Mouse (Mus musculus) megakaryocyte-erythroid progenitor cell, adult 5-6 weeks (primary cell): Measurements from ENCODE around the gene Lpcat1. TPM values are rescaled to one million over a fixed set of nuclear protein-coding genes. Genes with fewer than 3 reads are reported as not detected.
A peak's percentile ranks its signal among the peaks of the same experiment; 100 is the strongest.

Source experiments
- ATAC-seq: replicated peaks from 2 replicates; pipeline ENCODE4 v1.8.0; 2016; ENCODE audit warnings: mild to moderate bottlenecking, inconsistent platforms; ENCODE audit not compliant: severe bottlenecking, poor library complexity, low FRiP score, low TSS enrichment
- total RNA-seq, 2 experiments: library from RNA; stranded (forward) in 1 of 2; stranded (reverse) in 1 of 2; fragments of 200-1000, 215-1000 nt in 1 of 2; fragments of >200 nt in 1 of 2; fragmentation: Nextera tagmentation in 1 of 2; gene quantifications; 2 replicates each; pipeline ENCODE4 v1.2.3; 2014 to 2017

The Lpcat1 gene
- total RNA-seq (2014; fragmentation: Nextera tagmentation): 46.7 and 50.6 TPM in 2 replicates
- total RNA-seq (2017): 19.3 and 32.4 TPM in 2 replicates

GRCm38 (mm10) chr13:73467034-73467420 is at the start of gene Lpcat1:
Gene Lpcat1, plus strand, starts transcription at chr13:73467197.
- ATAC-seq: peak; percentile 84

- peak; percentile 89 for ATAC-seq
These were observed 49.3 kb upstream of the Lpcat1 start for GRCm38 (mm10) chr13:73417478-73418220.

GRCm38 (mm10) chr13:73418297-73418696 is 48.7 kb upstream of the Lpcat1 start:
- ATAC-seq: no peak

DNA sequence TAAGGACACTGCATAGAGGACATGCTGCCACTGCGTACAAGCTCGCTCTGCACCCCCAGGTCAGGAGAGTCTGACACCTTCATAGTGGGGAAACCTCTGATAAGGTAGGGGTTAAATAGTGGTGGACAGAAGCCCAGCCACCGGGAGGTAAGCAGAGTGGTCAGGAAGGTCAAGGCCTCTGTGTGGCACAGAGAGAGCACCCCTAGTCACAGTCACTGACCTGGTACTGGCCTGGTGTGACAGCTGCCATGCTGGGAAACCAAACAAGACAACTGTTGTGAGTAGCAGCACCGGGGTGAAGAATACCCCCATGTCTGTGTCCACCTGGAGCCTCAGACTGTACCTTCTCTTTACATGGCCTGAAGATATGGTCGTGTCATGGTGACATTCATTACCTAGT is 47.8 kb upstream of the Lpcat1 start:
- ATAC-seq: no peak

GRCm38 (mm10) chr13:73423043-73423442 is 44.0 kb upstream of the Lpcat1 start:
- no peak for ATAC-seq

GRCm38 (mm10) chr13:73425035-73425434 is 42.0 kb upstream of the Lpcat1 start:
- ATAC-seq: no peak

DNA sequence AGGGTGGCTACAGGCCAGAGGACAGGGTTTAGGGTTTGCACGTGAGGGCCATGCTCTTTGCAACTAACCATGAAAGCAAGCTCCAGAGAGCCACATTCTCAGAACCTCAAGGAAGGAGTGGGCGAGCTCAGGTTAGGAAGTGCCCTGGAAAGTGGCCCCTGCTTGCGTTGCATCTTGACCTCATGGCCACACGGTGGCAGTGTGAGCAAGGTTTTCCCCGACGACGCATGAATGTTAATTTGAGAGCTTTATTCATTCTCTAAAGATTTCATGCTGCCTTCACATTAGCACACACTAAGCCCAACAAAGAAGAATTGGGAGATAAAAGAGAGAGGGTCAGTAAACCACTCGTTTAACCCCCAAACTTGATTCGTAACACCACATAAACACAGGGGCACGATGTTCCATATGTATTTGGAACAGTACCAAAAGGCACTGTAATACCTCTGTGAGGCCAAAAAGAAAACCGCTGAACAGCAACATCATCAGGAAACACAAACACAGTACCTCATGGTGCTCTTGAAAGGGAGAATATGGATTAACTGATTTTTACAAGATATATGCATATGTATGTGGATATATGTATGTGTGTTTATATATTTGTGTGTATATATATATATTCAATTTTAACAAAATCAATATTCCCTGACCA is 41.0 kb upstream of the Lpcat1 start:
- peak; percentile 88 for ATAC-seq

DNA sequence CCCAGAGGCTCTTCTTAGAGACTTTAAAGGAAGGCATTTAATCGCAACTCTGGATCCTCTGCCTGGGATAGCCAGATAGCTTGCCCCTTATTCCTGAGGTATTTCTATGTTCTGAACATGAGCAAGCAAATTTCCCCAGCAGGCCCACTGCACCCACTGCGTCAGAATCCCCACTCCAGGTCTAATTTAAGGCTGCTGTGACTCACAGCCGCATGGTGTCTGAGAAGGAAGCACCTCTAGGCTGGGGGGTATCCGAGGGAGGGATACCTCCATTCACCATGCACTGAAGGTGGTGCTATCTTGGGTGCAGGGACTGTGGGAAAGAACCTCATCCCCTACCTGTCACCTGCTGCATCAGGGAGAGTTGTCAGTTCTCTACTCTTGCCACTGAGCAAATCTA is 40.4 kb upstream of the Lpcat1 start:
- ATAC-seq: no peak

GRCm38 (mm10) chr13:73429605-73430321 is 37.2 kb upstream of the Lpcat1 start:
- no peak for ATAC-seq

DNA sequence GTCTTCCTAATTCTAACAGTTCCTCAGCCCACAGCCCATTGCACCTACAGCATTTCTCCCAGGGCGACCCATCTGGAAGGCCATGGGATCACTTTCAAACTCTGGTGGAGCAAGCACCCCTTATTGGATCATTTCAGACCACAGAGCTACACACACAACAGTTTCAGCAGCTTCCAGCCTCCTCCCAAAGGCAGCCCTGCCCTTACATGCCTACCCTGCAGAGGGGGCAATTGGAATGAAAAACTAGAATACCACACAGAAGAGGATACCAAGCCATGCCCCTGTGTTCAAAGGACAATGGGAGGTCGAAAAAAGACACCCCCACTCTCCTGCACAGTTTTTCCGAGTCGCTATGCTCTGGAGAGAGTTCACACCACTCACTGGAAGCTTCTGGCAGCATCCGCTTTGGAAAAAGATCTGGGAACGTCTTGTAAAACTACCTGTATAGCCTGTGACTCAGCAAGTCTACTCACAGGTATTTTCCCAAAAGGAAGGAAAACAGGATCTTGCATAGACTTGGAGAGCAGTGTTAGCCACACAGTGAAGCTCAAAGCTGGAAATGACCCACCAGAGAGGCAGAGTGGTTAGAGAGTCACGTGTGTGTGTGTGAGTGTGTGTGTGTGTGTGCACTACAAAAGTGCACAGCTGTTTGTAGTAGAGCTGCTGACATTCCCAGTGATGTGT is 34.4 kb upstream of the Lpcat1 start:
- ATAC-seq: no peak

GRCm38 (mm10) chr13:73433681-73434535 is 33.1 kb upstream of the Lpcat1 start:
- peak; percentile 56; the same call in 1 of the 2 replicates for ATAC-seq

DNA sequence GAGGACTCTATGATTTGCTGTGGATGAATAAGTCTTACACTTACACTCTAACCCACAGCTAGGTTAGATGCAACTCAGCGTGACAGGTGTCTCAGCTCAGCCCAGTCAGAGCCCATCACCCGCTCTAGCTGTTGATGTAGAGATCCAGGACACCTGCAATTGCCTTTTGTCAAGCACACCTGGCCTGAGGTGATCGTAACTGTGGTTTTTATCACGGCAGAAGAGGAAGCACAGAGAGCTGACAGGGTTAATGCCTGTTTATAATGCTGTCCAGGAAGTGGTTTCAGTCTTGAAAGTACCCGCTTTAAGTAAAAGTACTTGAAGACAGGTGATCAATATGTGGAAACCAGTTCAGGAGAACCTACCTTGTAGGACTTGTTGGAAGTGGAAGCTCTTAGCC is 32.3 kb upstream of the Lpcat1 start:
- no peak for ATAC-seq

DNA sequence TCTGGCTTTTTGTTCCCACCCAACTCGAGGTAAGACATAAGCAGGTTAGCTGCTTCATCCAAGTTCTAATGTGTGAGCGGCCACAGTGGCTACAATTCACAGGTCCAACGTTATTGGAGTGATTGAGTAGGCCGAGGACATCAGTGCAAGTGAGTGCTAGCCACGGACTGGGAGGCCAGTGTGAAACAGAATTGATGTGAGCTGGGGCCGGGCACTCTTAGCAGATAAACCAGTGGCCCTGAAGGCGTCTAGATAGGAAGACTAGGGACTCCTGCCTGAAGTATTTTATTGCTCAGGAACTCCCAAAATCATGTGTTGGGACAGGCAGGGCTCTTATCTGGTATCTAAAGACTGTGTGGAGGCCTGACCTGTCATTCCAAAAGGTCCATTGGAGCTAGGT is 31.3 kb upstream of the Lpcat1 start:
- no peak for ATAC-seq

GRCm38 (mm10) chr13:73439057-73439456 is 27.9 kb upstream of the Lpcat1 start:
- no peak for ATAC-seq

GRCm38 (mm10) chr13:73441032-73441431 is 26.0 kb upstream of the Lpcat1 start:
- ATAC-seq: no peak

- no peak for ATAC-seq
These were observed 25.3 kb upstream of the Lpcat1 start for GRCm38 (mm10) chr13:73441686-73442085.

GRCm38 (mm10) chr13:73442431-73442830 is 24.6 kb upstream of the Lpcat1 start:
- ATAC-seq: no peak

DNA sequence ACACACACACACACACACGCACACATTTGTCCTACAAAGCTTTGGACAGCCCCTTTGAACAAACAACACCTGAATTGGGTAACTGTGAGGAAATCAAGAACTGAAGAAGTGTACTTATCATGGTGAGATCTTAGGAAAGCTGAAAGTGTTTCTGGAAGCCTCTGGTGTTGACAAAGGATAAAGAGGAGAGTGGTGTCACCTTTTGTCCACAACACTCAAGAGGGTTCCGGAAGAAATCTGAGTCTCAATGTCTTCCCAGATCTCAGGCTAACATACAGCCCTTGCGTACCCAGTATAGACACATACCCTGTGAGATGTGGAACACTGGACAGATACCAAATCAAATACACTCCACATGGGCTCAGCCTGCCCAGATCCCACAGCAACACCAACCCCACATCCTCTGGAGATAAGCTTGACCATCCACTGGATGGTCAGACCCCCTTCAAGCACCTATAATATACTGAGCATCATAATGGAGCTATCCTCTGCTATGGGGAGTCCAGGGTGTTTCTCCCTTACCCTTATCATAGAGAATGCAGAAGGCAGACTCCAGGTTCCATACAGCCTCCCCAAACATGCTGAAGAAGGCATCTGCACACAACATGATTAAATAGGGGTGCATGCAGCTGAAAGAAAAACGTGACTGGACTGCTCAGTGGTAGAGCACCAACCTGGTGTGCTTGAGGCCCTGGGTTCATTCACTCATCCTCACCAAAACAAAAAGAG is 23.7 kb upstream of the Lpcat1 start:
- peak; percentile 76 for ATAC-seq
